Mouse (Mus musculus): ENCODE results near the gene Epha4. TPM values are rescaled to one million over a fixed set of nuclear protein-coding genes. Genes with fewer than 3 reads are reported as not detected.

Gene Epha4
- total RNA-seq, 4 experiments from 2014 or later = 1.1 to 1.4 (median 1.2) TPM

DNA sequence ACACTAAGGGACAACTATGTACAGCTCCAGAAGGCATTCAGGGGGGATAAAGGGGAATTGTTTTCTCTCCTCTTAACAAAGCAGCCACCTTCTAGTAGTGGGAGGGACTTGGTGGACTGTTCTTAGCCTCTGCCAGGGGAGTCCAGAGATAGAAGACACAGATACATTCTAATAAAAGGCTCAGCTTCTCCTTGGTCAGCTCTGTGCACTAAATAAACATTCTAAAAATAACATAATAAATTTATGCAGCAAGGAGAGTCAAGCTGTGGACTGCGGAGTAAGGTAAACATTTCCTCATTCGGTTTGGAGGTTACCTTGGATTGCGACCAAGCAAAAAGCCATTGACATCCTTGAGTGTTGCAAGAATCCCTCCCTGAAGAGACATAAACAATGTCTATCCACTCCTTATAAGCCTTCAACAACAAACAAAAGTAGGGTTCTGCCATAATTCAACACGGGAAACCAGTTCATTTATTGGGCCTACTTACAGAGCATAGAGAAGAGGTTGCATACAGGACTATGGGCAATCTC, 196.2 kb downstream of the Epha4 start:
- no peak for DNase-seq (ENCODE audit: low spot score in 2 of 2)

Small RNAs within 50 kb of the gene (microRNA-seq; reads per million reads assigned to microRNA genes)
- gene Mir6352 = not detected
